Mouse (Mus musculus) cortical plate, adult 2 months (tissue): ENCODE results near the gene Fabp3.

Experiments
- CTCF ChIP-seq: fragments of 200-500 bp; IDR thresholded peaks from 2 replicates; pipeline ENCODE4 v1.5.1; 2011; ENCODE audit warnings: mild to moderate bottlenecking, control low read depth, low read length; ENCODE audit not compliant: insufficient read depth; ENCODE audit errors: extremely low read depth
- POLR2A ChIP-seq: fragments of 200-500 bp; IDR thresholded peaks from 2 replicates; pipeline ENCODE4 v1.6.1; 2011; ENCODE audit warnings: mild to moderate bottlenecking, low read length, control low read depth; ENCODE audit not compliant: insufficient read depth; ENCODE audit errors: extremely low read depth

- TF ChIP-seq CTCF: no peak
- TF ChIP-seq POLR2A: no peak
Observed at GRCm38 (mm10) chr4:130306796-130307630, 1.4 kb upstream of the Fabp3 start.
